Mouse (Mus musculus): Measurements from ENCODE around the gene Cdhr2.

The Cdhr2 gene

GRCm38 (mm10) chr13:54701243-54701642 lies at the start of gene Cdhr2:
Gene Cdhr2, plus strand, starts transcription at chr13:54701461.
- DNase-seq (ENCODE audit: low spot score), result no peak

GRCm38 (mm10) chr13:54660877-54661276 lies 40.4 kb upstream of the Cdhr2 start:
- no peak for DNase-seq (ENCODE audit: low spot score)

GRCm38 (mm10) chr13:54661358-54661757 lies 39.9 kb upstream of the Cdhr2 start:
- DNase-seq (ENCODE audit: low spot score), result no peak

GRCm38 (mm10) chr13:54663999-54664398 lies 37.3 kb upstream of the Cdhr2 start:
- no peak for DNase-seq (ENCODE audit: low spot score)

- no peak for DNase-seq (ENCODE audit: low spot score)
Observed at GRCm38 (mm10) chr13:54664509-54664908, 36.8 kb upstream of the Cdhr2 start.

- no peak for DNase-seq (ENCODE audit: low spot score)
Observed at GRCm38 (mm10) chr13:54665062-54665461, 36.2 kb upstream of the Cdhr2 start.

GRCm38 (mm10) chr13:54670491-54670890 lies 30.8 kb upstream of the Cdhr2 start:
- DNase-seq (ENCODE audit: low spot score), result peak; percentile 67

GRCm38 (mm10) chr13:54675895-54676590 lies 25.2 kb upstream of the Cdhr2 start:
- DNase-seq (ENCODE audit: low spot score), result no peak

GRCm38 (mm10) chr13:54678263-54678662 lies 23.0 kb upstream of the Cdhr2 start:
- no peak for DNase-seq (ENCODE audit: low spot score)

- DNase-seq (ENCODE audit: low spot score), result no peak
Observed at GRCm38 (mm10) chr13:54680184-54680853, 20.9 kb upstream of the Cdhr2 start.

- DNase-seq (ENCODE audit: low spot score), result no peak
Observed at GRCm38 (mm10) chr13:54681291-54681690, 20.0 kb upstream of the Cdhr2 start.

- DNase-seq (ENCODE audit: low spot score), result no peak
Observed at GRCm38 (mm10) chr13:54683301-54683700, 18.0 kb upstream of the Cdhr2 start.

- DNase-seq (ENCODE audit: low spot score), result no peak
Observed at GRCm38 (mm10) chr13:54684140-54684896, 16.9 kb upstream of the Cdhr2 start.

GRCm38 (mm10) chr13:54685174-54685573 lies 16.1 kb upstream of the Cdhr2 start:
- peak; percentile 69 for DNase-seq (ENCODE audit: low spot score)

- DNase-seq (ENCODE audit: low spot score), result no peak
Observed at GRCm38 (mm10) chr13:54686139-54687053, 14.9 kb upstream of the Cdhr2 start.

- peak; percentile 79 for DNase-seq (ENCODE audit: low spot score)
Observed at GRCm38 (mm10) chr13:54687096-54687495, 14.2 kb upstream of the Cdhr2 start.

- DNase-seq (ENCODE audit: low spot score), result peak; percentile 94
Observed at GRCm38 (mm10) chr13:54687575-54688424, 13.5 kb upstream of the Cdhr2 start.

GRCm38 (mm10) chr13:54690151-54690740 lies 11.0 kb upstream of the Cdhr2 start:
- DNase-seq (ENCODE audit: low spot score), result no peak

- DNase-seq (ENCODE audit: low spot score), result no peak
Observed at GRCm38 (mm10) chr13:54691737-54692136, 9.5 kb upstream of the Cdhr2 start.
